Mouse (Mus musculus) ovary, postnatal 10 days (tissue): ENCODE results near the gene Olfr1012.
"Not testable (repeated sequence)": the region's sequence is repeated elsewhere in the genome, so short reads cannot be mapped to it uniquely, and the experiment has no call there.

Source experiments
- DNase-seq: peaks from one replicate; pipeline ENCODE4 v3.0.0; 2022; ENCODE audit warnings: low spot score

Olfr1012 gene

GRCm38 (mm10) chr2:85762666-85763065 lies at the start of gene Olfr1012:
Gene Olfr1012 (minus strand): TSS chr2:85762766.
- no peak for DNase-seq

- no peak for DNase-seq
Observed at GRCm38 (mm10) chr2:85804501-85804900, 41.9 kb upstream of the Olfr1012 start.

GRCm38 (mm10) chr2:85802444-85802843 lies 39.9 kb upstream of the Olfr1012 start, which contains the start of gene Olfr1016:
Gene Olfr1016 (minus strand): TSS chr2:85802544.
- DNase-seq, result no peak

DNA sequence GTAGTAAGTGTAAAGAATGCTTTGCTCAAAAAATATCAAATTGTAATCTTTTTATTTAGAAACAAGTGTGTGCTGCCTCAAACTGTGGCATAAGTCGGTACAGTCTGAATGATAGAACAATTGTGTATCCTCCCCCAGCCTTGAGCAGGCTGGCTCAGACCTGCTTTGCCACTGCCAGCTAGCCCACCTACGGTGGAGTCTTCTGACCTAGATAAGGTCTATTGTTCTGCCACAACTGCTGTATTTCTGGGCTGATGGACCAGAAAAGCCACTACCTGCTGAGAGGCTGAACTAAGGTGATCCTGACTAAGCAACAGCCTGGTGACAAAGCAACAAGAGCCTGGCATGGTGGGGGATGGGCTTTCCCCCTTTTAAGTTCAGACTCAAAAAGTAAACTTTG lies 29.8 kb upstream of the Olfr1012 start:
- DNase-seq, result no peak

GRCm38 (mm10) chr2:85781717-85782116 lies 19.2 kb upstream of the Olfr1012 start, which contains the start of gene Olfr1015:
Gene Olfr1015 (plus strand): TSS chr2:85782017.
- no peak for DNase-seq

DNA sequence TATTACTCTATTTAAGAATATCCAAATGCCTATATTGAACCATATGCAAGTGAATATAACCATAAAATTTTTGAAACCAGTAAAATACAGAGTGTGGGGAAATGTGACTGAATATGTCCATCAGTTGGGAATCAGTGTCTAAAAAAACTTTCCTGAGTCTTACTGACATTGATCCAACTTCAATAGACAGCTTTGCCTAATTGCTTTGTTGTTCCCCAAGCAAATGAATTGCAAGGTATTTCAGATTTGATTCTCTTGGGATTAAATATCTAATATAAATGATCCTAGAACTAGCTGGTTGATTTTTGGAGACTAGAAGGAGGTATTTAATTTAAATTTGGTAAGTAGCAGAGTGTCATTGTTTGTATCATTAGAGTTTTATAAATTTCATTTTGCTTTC lies 9.8 kb upstream of the Olfr1012 start, which contains the start of gene Olfr1014:
Gene Olfr1014 (plus strand): TSS at position 301 of the 400 bp plus-strand sequence.
- DNase-seq, result no peak

- DNase-seq, result no peak
Observed at GRCm38 (mm10) chr2:85766798-85767197, 4.2 kb upstream of the Olfr1012 start, which contains the start of gene Olfr1013. Gene Olfr1013 (plus strand): TSS chr2:85767098.

DNA sequence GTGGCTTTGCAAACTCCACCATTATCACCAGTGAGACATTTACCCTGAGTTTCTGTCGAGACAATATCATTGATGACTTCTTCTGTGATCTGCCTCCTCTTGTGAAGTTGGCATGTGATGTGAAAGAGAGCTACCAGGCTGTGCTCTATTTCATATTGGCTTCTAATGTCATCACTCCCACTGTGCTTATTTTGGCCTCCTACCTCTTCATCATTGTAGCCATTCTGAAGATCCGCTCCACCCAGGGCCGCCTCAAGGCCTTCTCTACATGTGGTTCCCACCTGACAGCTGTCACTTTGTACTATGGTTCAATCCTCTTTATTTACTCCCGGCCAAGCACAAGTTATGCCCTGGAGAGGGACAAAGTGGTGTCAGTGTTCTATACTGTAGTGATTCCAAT lies 8.7 kb downstream of the Olfr1012 start:
- no peak for DNase-seq

DNA sequence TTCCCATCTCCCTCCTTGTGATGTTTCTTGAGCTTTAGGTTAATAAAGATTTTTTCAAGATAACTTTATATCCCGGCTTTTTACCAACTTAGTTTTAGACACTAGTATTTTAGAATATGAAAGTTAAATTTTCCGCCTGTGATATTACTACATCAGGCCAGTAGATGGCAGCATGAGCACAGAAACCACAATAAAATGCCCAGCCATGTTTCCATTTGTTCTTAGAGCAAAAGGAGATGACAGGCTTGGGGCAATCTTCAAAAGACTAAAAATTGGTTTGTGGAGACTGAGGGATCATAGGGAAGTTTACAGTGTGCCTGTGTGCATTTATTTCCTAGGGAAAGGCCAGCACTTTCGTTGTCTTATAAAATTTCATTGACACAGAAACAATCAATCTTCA lies 36.8 kb downstream of the Olfr1012 start:
- no peak for DNase-seq

- no peak for DNase-seq
Observed at GRCm38 (mm10) chr2:85715119-85715518, 47.4 kb downstream of the Olfr1012 start, which contains the start of gene Olfr1009. Gene Olfr1009 (plus strand): TSS chr2:85715419.

DNA sequence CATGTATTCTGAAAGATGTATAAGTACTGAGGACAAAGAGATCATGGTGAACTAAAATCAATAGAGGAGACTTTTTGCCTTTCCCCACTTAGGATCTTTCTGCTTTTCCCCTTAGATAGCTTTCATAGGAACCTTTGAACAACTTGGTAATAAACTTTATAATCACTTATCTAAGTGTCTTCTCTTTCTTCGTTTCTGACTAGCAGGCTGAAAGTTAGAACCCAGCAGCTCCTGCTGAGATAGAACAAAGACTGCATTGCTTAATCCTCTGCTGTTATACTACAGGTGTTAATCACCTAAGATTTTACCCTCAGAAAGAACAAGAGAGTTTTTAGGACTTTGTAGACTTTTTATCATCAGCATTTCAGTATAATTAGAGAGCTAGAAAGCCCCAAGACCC lies 51.4 kb downstream of the Olfr1012 start:
- DNase-seq, result no peak

DNA sequence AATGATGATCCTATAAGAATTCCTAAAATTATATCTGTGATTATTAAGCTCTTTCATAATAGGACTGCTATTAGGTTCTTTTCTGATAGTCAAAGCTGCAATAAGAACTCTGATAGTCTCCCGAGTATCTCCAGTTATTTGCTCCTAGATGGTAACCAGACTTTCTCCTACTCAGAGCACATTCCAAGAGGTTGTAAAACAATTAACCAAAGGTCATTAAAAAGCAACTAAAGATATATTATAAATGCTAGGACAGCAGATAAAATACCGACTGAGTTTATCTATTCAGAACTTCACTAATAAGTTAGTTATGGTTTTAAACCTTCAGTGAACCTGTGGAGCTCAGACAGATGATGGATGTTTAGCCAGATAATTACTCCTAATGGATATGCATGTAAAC lies 51.9 kb downstream of the Olfr1012 start:
- DNase-seq, result not testable (repeated sequence)
